Mouse (Mus musculus) embryo, embryonic 11.5 days (tissue): ENCODE data around the gene Teddm1b.

Source experiments
- DNase-seq: peaks from one replicate; pipeline ENCODE4 v3.0.0-alpha.2; 2012; ENCODE audit warnings: low read depth, low spot score

The Teddm1b gene

DNA sequence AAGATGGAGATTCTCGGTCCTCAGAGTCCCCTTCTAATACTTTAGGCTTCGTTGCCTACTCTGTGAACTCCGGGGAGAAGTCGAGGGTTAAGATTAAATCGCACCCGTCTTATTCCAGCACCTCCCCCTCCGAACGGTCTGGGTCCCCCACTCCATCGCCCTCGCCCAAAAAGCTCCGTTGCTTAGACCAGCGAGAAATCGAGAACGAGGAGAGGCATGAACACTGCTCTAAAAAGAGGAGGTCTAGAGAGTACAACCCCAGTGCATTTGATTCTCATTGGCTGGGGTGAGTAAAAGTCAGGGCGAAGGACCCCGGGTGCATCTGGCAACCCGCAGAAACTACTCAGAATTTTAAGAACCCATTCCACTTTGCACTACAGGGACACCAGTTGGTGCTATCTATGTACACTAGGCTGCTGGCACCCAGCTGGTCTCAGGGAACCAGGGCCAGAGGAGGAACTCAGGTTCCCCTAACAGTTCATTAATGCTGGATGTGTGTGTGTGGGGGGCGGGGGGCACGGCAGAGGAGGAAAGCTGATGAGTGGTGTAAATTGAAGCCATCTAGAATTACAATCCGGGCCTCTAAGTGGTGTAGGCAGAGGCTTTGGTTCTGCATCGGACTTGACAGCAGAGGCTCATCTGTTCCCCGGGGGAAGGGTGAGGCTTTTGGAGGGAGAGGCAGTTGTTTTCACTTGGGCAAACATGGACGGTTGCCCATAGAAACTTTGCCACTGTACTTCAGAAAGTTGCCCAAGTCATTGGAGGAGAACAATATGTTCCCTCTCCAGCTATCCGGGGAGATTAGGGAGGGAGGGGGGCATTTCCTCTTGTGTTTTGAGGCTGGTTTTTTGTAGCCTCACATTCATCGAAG, 26.9 kb downstream of the Teddm1b start:
- no peak for DNase-seq

DNA sequence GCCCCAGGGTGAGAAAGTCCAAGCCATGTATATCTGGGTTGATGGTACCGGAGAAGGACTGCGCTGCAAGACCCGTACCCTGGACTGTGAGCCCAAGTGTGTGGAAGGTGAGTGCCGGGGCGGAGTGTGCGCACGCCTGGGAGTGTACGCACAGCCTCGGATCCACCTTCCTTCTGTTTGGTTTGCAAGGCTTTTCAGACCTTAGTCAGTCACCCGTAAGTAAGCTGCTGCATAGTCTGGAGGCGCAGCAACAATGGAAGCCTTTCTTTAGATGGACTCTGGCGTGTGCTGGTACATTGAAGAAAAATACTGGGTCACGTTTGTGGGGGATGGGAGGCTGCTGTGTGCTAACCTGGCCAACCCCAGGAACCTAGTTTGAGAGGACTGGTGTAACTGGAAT, 28.9 kb downstream of the Teddm1b start:
- DNase-seq, result no peak

DNA sequence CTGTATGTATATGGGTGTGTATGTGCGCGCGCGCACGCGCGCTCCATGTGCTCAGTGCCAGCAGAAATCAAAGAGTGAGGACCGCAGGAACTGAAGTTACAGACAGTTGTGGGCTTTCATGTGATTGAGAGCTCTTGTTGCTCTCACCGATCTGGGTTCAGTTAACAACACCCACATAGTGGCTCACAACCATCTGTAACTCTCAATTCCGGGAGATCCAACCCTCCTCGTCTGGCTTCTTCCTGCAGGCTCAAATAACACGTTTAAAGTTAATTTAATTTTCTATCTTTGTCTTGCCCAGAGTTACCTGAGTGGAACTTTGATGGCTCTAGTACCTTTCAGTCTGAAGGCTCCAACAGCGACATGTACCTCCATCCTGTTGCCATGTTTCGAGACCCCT, 30.1 kb downstream of the Teddm1b start:
- no peak for DNase-seq

DNA sequence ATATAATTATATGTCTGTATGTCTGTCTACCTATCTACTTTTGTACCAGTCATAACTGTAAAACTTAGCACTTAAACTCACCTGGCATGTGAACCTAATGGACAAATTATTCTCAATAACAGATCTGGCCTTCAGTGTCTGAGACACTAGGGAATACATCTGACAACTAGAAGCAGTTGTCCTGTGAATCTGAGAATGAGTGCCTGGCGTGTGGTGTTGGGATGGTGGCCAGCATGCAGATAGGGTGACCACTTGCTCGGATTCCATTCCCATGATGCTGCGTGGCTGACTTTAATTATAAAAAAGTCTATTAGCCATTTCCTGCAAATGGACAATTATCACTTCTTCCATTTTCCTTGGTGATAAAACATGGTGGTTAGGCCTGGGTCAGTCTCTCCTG, 31.7 kb downstream of the Teddm1b start:
- no peak for DNase-seq

DNA sequence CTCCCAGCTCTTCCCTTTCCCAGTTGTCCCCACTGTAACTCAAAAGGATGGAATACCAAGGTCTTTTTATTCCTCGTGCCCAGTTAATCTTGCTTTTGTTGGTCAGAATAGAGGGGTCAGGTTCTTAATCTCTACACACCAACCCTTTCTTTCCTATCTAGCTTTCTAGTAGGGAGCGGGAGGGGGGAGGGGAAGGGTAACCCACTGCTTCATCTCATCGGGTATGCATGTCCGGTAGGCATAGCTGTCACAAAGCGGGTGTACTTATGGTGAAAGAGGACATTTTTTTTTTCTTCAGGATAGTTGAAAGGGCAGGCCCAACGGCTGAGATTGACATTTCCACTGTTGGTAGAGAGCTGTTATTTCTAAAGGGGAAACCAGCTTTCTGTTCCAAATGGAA, 34.1 kb downstream of the Teddm1b start:
- DNase-seq, result no peak

DNA sequence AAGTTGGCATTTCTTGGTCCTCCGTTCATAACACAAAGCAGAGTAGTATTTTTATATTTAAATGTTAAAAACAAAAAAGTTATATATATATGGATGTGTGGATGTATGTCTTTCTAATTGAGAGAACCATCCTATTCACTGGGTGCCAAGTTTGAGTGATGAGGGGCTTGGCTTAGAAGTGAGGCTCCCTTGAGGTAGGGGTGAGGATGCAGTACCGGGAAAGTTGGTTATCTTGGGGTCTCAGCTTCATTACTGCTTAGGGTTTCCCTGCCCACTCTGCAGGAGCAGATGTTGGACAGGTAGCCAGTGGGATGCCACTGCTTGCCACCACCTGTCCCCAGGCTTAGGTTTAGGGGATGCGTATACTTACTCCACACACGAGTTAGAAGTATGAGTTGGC, 34.6 kb downstream of the Teddm1b start:
- DNase-seq, result no peak

DNA sequence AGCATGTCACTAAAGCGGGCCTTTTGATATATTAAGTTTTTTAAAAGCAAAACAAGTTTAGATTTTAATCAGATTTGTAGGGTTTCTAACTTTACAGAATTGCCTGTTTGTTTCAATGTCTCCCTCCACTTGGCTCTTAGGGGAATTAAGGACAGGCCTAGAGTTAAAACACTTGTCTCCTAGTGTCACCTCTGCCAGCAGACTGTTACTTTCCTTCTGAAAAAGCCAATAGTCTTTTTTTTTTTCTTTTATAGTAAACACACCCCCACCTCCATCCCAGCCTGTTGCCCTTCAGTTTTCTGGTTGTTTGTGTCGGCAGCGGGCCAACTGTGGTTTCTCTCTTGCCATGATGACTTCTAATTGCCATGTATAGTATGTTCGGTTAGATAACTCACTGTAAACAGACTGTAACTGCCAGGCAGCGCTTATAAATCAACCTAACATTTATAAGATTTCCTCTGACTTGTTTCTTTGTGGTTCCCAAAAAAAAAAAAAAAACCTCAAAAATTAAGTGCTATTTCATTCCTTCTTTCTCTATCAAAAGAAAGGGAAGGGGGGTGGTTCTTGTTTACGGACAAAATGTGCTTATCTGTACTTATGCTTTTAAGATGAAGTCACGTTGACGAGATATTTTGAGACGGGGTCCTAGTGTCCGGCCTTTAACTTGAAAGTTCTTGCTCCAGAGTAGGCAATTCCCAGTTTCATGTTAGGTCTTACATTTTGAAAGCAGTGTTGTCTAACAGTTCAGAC, 35.2 kb downstream of the Teddm1b start:
- no peak for DNase-seq

DNA sequence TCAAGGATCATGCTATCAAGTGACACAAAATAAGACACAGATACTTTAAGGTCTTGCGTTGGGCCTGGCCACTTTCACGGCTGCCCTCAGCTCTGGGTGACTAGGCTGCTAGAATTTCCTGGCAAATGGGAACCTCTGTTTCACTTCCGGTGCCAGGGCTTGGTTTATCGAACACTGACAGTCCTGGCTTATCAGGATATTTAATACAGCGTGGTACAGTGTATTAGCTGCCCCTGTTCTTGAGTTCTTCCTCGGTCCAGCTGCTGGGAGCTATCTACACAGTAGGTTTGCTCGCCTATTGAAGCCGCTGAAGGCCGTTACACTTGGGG, 35.8 kb downstream of the Teddm1b start:
- DNase-seq, result no peak

DNA sequence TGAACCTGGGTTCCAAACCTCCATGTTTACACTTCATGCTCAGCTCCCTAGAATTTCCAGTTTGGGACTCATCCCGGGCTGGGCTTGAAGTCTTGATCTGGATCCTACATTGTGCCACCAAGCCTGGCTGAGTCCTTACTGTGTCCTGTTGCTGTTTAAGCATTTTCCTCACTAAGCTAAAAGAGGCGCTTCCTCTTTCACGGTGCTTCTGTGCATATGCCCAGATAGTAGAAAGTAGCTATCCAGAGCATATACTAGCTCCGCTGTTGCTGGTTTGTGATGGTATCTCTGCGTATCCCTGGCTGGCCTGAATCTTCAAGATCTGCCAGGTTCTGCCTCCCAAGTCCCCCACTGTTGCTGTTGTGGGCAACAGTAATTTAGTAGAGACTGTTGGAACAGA, 36.3 kb downstream of the Teddm1b start:
- no peak for DNase-seq

DNA sequence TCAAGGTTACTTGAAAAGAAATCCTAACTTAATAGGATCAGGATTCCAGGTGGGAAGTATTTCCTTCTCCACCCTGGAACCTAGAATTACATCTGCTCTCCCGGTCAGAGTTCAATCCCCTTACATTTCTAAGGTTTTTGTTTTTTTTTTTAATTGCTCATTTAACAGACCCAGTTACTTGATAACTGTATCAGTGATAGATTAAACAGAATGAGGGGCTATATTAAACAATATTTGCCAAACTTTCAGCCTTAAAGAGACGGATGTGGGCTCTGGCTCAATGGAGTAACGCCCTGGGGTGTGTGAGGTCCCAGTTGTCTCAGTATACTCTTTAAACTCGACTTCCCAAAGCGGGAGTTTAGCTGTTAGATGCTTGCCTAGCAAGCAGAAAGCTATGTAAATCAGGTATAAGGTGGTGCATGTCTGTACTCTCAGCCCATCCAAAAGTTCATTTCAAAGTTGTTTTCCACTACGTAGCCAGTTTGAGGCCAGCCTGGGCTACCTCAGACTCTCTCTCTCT, 37.2 kb downstream of the Teddm1b start:
- DNase-seq, result no peak

DNA sequence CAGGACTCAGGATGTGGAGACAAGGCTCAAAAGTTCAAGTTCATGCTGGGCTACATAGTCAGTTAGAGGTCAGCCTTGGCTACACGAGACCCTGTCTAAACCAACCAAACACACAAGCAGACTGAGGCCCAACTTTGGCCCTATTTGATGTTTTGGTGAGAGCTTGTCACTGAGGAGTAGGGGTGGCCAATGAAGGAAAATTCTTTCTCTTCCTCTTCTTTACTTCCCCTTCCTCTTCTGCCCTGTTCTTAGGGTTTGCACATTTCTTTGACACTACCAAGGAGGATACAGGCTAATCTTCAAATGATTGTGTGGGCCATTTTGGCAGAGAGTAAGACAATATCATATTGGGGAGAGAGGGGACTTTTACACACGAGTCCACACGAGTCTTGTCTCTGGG, 39.7 kb downstream of the Teddm1b start:
- no peak for DNase-seq

DNA sequence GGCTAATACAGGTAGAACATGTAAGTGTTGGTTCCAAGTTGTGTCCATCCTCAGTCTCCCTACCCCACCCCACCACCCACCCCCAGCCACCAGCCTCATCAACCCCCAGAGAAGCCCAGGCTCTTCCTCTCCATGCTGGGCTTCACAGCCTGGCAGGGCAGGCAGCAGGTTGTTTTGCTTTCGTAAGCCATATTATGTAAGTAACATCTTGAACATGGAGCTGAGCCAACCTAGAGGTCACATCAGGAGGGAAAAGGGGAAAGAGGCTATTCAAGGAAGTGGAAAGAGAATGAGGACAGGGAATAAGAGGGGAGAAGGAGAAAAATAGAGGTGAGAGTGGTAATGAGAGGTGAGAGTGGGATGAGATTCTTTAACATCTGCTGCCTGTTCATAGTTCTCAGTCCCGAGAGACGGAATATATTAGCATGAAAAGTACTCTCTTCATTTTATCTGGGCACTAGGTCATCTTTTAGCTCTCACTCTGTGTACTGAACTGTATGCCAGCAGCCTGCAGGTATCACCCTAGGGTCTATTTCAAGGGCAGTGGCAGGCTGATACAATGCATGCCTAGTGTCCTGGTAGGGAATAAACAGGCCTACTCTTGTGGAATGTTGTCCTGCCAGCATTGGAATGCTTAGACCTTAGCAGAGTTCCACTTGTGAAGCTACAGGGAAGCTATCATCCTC, 44.5 kb downstream of the Teddm1b start:
- no peak for DNase-seq

DNA sequence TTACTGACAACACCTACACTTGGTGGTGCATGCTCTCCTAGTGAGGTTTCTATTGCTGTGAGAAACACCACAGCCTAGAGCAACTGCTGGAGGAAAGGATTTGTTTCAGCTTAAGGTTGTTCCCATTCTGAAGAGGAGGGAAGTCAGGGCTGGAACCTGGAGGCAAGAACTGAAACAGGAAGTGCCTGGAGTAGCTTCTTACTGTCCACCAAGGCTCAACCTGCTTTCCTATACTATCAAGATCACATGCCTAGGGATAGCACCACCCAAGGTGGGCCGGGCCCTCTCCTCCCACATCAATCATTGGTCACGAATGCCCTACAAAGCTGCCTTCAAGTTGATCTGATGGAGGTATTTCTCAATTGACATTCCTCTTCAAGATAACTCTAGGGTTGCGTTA, 47.5 kb downstream of the Teddm1b start:
- DNase-seq, result no peak

DNA sequence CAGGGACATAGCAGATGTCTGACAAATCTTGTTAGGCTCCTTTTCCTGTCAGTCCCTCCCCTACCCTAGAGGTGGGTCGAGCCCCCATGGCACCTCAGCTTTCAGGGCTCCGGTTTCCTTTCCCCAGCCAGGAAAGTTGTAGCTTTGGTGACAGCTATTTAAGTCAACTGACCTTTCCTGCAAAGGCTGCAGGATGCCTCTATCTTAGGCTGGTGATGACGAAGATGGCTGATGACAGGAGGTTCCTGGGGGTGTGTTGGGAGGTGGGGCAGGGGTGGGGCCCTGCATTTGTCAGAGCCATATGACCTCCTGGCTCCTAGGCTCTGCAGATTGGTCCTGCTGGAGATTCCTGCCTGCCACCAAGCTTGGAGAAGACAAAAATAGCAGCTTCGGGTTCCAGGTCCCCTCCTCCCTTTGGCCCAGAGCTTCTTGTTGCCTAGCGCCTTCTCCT, 48.5 kb downstream of the Teddm1b start:
- DNase-seq, result no peak

DNA sequence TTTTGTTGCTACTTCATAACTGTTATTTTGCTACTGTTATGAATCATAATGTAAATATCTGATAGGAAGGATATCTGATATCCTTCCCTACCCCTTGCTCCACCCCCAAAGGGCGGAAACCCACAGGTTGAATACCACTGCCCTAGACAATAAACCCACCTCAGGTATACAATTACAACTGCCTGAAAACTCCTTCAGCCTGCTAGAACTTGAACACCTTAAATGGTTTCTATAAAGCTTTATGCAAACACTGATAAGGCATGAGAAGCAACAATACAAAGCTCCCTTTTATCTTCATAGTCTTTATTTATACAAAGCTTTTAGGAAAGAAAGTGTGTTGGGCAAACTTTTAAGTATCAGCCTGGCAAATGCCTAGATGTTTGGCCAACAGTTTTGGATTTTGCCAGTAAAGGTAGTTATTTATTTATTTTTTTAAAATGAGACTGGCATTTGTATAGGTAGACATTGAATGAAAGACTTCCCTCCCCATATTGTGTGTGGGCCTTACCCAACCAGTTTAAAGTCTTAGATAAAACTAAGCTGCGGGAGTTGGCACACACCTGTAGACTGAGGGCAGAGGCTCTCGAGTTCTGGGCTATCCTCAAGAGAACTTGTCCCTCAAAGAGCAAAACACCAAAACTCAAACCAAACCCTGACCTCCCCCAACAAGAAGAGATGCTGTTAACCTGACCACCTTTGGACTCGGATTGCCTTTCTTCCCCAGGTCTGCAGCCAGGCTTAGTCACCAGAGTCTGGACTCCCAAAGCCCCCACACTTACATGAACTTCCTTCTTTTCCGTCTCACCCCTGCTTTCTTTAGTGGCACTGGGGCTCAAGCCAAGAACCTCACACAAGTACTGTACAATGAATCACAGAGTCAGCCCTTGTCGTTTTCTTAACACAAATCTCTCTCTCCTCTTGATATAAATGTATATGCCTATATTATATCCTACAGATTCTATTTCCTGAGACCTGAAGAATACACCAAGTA, 50.5 kb downstream of the Teddm1b start:
- DNase-seq, result no peak
